Mouse (Mus musculus): ENCODE measurements around the gene Rbms3. TPM values are rescaled to one million over a fixed set of nuclear protein-coding genes. Genes with fewer than 3 reads are reported as not detected.

The Rbms3 gene
- polyA plus RNA-seq, 1 experiment from 2014 or later = 45.9 TPM

GRCm38 (mm10) chr9:117210344-117210743 is 419.4 kb downstream of the Rbms3 start:
- Histone ChIP-seq H3K27me3 (ENCODE audit: control insufficient read depth, insufficient read depth, low read length) (no peaks in the 10 kb centered on the region), H3K4me2 (ENCODE audit: low read depth, low read length) (no peak overlapping the region), H3K36me3 (replicated peaks; ENCODE audit: control insufficient read depth, insufficient read depth, low read depth, low read length) (no peaks in the 10 kb centered on the region), H3K4me3 (ENCODE audit: low read depth, low read length) (no peak overlapping the region), H3K27ac (replicated peaks; ENCODE audit: low read depth, low read length) (no peak overlapping the region), H3K9ac (replicated peaks; ENCODE audit: low read length) (no peak overlapping the region), H3K9me3 (replicated peaks; ENCODE audit: control insufficient read depth, low read length) (no peaks in the 10 kb centered on the region), H3K4me1 (ENCODE audit: control insufficient read depth, insufficient read depth, low read length) (no peaks in the 10 kb centered on the region)
- ATAC-seq (replicated peaks; ENCODE audit: insufficient number of reproducible peaks, low FRiP score, low TSS enrichment, low read depth) (no peak), DNase-seq (ENCODE audit: low spot score) (no peak)
- WGBS = 60% methylated on average over 2 of the region's 2 CpGs

GRCm38 (mm10) chr9:117205395-117205794 is 424.3 kb downstream of the Rbms3 start:
- no peak overlapping the region for H3K4me3 ChIP-seq (ENCODE audit: low read depth, low read length)
- no peak overlapping the region for H3K27ac ChIP-seq (replicated peaks; ENCODE audit: low read depth, low read length)
- ATAC-seq (replicated peaks; ENCODE audit: insufficient number of reproducible peaks, low FRiP score, low TSS enrichment, low read depth) = no peak
- no peaks in the 10 kb centered on the region for H3K9me3 ChIP-seq (replicated peaks; ENCODE audit: control insufficient read depth, low read length)
- H3K4me2 ChIP-seq (ENCODE audit: low read depth, low read length) = no peak overlapping the region
- no peaks in the 10 kb centered on the region for H3K36me3 ChIP-seq (replicated peaks; ENCODE audit: control insufficient read depth, insufficient read depth, low read depth, low read length)
- H3K4me1 ChIP-seq (ENCODE audit: control insufficient read depth, insufficient read depth, low read length) = no peaks in the 10 kb centered on the region
- H3K9ac ChIP-seq (replicated peaks; ENCODE audit: low read length) = no peak overlapping the region
- peak; percentile 32 for DNase-seq (ENCODE audit: low spot score)
- 46% methylated on average over 6 of the region's 6 CpGs for WGBS
- H3K27me3 ChIP-seq (ENCODE audit: control insufficient read depth, insufficient read depth, low read length) = no peaks in the 10 kb centered on the region

- ATAC-seq (replicated peaks; ENCODE audit: insufficient number of reproducible peaks, low FRiP score, low TSS enrichment, low read depth) (no peak), DNase-seq (ENCODE audit: low spot score) (no peak)
- H3K4me3 ChIP-seq (ENCODE audit: low read depth, low read length) = no peak overlapping the region
- H3K4me2 ChIP-seq (ENCODE audit: low read depth, low read length) = no peak overlapping the region
- H3K9ac ChIP-seq (replicated peaks; ENCODE audit: low read length) = no peak overlapping the region
- H3K27me3 ChIP-seq (ENCODE audit: control insufficient read depth, insufficient read depth, low read length) = no peaks in the 10 kb centered on the region
- no peaks in the 10 kb centered on the region for H3K9me3 ChIP-seq (replicated peaks; ENCODE audit: control insufficient read depth, low read length)
- WGBS = 88% methylated on average over 7 of the region's 7 CpGs
- H3K36me3 ChIP-seq (replicated peaks; ENCODE audit: control insufficient read depth, insufficient read depth, low read depth, low read length) = no peaks in the 10 kb centered on the region
- no peaks in the 10 kb centered on the region for H3K4me1 ChIP-seq (ENCODE audit: control insufficient read depth, insufficient read depth, low read length)
- no peak overlapping the region for H3K27ac ChIP-seq (replicated peaks; ENCODE audit: low read depth, low read length)
Measured at GRCm38 (mm10) chr9:117200067-117200658, 429.6 kb downstream of the Rbms3 start.

- WGBS = 80% methylated on average over 3 of the region's 3 CpGs
- H3K4me2 ChIP-seq (ENCODE audit: low read depth, low read length) = no peak overlapping the region
- ATAC-seq (replicated peaks; ENCODE audit: insufficient number of reproducible peaks, low FRiP score, low TSS enrichment, low read depth) (no peak), DNase-seq (ENCODE audit: low spot score) (no peak)
- no peak overlapping the region for H3K9ac ChIP-seq (replicated peaks; ENCODE audit: low read length)
- no peak overlapping the region for H3K27ac ChIP-seq (replicated peaks; ENCODE audit: low read depth, low read length)
- no peaks in the 10 kb centered on the region for H3K36me3 ChIP-seq (replicated peaks; ENCODE audit: control insufficient read depth, insufficient read depth, low read depth, low read length)
- no peaks in the 10 kb centered on the region for H3K27me3 ChIP-seq (ENCODE audit: control insufficient read depth, insufficient read depth, low read length)
- no peaks in the 10 kb centered on the region for H3K9me3 ChIP-seq (replicated peaks; ENCODE audit: control insufficient read depth, low read length)
- no peaks in the 10 kb centered on the region for H3K4me1 ChIP-seq (ENCODE audit: control insufficient read depth, insufficient read depth, low read length)
- H3K4me3 ChIP-seq (ENCODE audit: low read depth, low read length) = no peak overlapping the region
Measured at GRCm38 (mm10) chr9:117197531-117197930, 432.2 kb downstream of the Rbms3 start.

- no peaks in the 10 kb centered on the region for H3K27me3 ChIP-seq (ENCODE audit: control insufficient read depth, insufficient read depth, low read length)
- H3K9ac ChIP-seq (replicated peaks; ENCODE audit: low read length) = no peak overlapping the region
- H3K9me3 ChIP-seq (replicated peaks; ENCODE audit: control insufficient read depth, low read length) = no peaks in the 10 kb centered on the region
- no peak overlapping the region for H3K4me3 ChIP-seq (ENCODE audit: low read depth, low read length)
- no peak overlapping the region for H3K4me2 ChIP-seq (ENCODE audit: low read depth, low read length)
- H3K4me1 ChIP-seq (ENCODE audit: control insufficient read depth, insufficient read depth, low read length) = no peaks in the 10 kb centered on the region
- peak overlapping the region; percentile 71 for H3K27ac ChIP-seq (replicated peaks; ENCODE audit: low read depth, low read length)
- no peaks in the 10 kb centered on the region for H3K36me3 ChIP-seq (replicated peaks; ENCODE audit: control insufficient read depth, insufficient read depth, low read depth, low read length)
- ATAC-seq (replicated peaks; ENCODE audit: insufficient number of reproducible peaks, low FRiP score, low TSS enrichment, low read depth) (peak; percentile 73; the same call in 1 of the 2 replicates), DNase-seq (ENCODE audit: low spot score) (peak; percentile 46)
- 70% methylated on average over 14 of the region's 14 CpGs for WGBS
Measured at GRCm38 (mm10) chr9:117192565-117193540, 436.9 kb downstream of the Rbms3 start.

GRCm38 (mm10) chr9:117192093-117192492 is 437.6 kb downstream of the Rbms3 start:
- Histone ChIP-seq H3K9me3 (replicated peaks; ENCODE audit: control insufficient read depth, low read length) (no peaks in the 10 kb centered on the region), H3K27me3 (ENCODE audit: control insufficient read depth, insufficient read depth, low read length) (no peaks in the 10 kb centered on the region), H3K4me3 (ENCODE audit: low read depth, low read length) (no peak overlapping the region), H3K9ac (replicated peaks; ENCODE audit: low read length) (no peak overlapping the region), H3K4me2 (ENCODE audit: low read depth, low read length) (no peak overlapping the region), H3K27ac (replicated peaks; ENCODE audit: low read depth, low read length) (peak overlapping the region; percentile 71), H3K36me3 (replicated peaks; ENCODE audit: control insufficient read depth, insufficient read depth, low read depth, low read length) (no peaks in the 10 kb centered on the region), H3K4me1 (ENCODE audit: control insufficient read depth, insufficient read depth, low read length) (no peaks in the 10 kb centered on the region)
- WGBS = 43% methylated on average over 15 of the region's 15 CpGs
- ATAC-seq (replicated peaks; ENCODE audit: insufficient number of reproducible peaks, low FRiP score, low TSS enrichment, low read depth) = no peak
- peak; percentile 80 for DNase-seq (ENCODE audit: low spot score)

GRCm38 (mm10) chr9:117188406-117188805 is 441.3 kb downstream of the Rbms3 start:
- WGBS = 73% methylated on average over 3 of the region's 3 CpGs
- no peak overlapping the region for H3K27ac ChIP-seq (replicated peaks; ENCODE audit: low read depth, low read length)
- no peak for DNase-seq (ENCODE audit: low spot score)
- H3K9ac ChIP-seq (replicated peaks; ENCODE audit: low read length) = no peak overlapping the region
- H3K4me2 ChIP-seq (ENCODE audit: low read depth, low read length) = no peak overlapping the region
- H3K9me3 ChIP-seq (replicated peaks; ENCODE audit: control insufficient read depth, low read length) = no peaks in the 10 kb centered on the region
- H3K27me3 ChIP-seq (ENCODE audit: control insufficient read depth, insufficient read depth, low read length) = no peaks in the 10 kb centered on the region
- no peaks in the 10 kb centered on the region for H3K36me3 ChIP-seq (replicated peaks; ENCODE audit: control insufficient read depth, insufficient read depth, low read depth, low read length)
- H3K4me3 ChIP-seq (ENCODE audit: low read depth, low read length) = no peak overlapping the region
- H3K4me1 ChIP-seq (ENCODE audit: control insufficient read depth, insufficient read depth, low read length) = no peaks in the 10 kb centered on the region
- ATAC-seq (replicated peaks; ENCODE audit: insufficient number of reproducible peaks, low FRiP score, low TSS enrichment, low read depth) = no peak
